Mouse (Mus musculus): ENCODE data around the gene Osbpl7. TPM values are rescaled to one million over a fixed set of nuclear protein-coding genes. Genes with fewer than 3 reads are reported as not detected.
A peak's percentile ranks its signal among the peaks of the same experiment; 100 is the strongest.

Osbpl7 gene
- polyA plus RNA-seq, 1 experiment from 2014 or later, result 6.7 TPM

DNA sequence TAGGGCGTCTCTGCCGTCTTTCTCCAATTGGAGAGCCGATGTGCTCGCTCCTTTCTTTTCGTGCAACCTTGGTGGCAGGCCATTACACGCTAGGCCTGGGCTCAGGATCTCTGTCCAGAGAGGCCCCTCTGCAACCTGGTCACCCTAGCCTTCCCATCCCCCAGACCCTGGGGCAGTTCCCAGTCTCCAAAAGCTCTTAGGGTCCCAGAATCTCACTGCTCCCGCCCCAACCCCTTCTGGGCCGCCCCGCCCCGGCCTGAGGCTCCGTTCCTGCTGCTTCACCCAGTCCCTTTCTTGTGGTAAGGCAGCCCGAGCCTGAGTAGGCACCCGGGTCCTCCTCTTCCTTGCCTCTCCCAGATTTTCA is 31.1 kb upstream of the Osbpl7 start:
- no peaks in the 10 kb centered on the region for H3K36me3 ChIP-seq (ENCODE audit: control insufficient read depth, insufficient read depth, low read length)
- ATAC-seq (no peak), DNase-seq (ENCODE audit: low spot score) (no peak)
- peaks cover 87% of the 10 kb centered on the region for H3K27me3 ChIP-seq (replicated peaks; ENCODE audit: control insufficient read depth, insufficient read depth, low read length)
- no peak overlapping the region for H3K4me3 ChIP-seq (ENCODE audit: low read depth, low read length)
- no peak overlapping the region for H3K4me2 ChIP-seq (ENCODE audit: low read length)
- WGBS, result 5% methylated on average over 13 of the region's 13 CpGs
- H3K9ac ChIP-seq (ENCODE audit: low read length), result no peak overlapping the region
- no peak overlapping the region for H3K27ac ChIP-seq (ENCODE audit: low read depth, low read length)
- no peaks in the 10 kb centered on the region for H3K9me3 ChIP-seq (replicated peaks; ENCODE audit: control insufficient read depth, low read length)
- H3K4me1 ChIP-seq (ENCODE audit: control insufficient read depth, insufficient read depth, low read length), result peaks cover 3% of the 10 kb centered on the region

DNA sequence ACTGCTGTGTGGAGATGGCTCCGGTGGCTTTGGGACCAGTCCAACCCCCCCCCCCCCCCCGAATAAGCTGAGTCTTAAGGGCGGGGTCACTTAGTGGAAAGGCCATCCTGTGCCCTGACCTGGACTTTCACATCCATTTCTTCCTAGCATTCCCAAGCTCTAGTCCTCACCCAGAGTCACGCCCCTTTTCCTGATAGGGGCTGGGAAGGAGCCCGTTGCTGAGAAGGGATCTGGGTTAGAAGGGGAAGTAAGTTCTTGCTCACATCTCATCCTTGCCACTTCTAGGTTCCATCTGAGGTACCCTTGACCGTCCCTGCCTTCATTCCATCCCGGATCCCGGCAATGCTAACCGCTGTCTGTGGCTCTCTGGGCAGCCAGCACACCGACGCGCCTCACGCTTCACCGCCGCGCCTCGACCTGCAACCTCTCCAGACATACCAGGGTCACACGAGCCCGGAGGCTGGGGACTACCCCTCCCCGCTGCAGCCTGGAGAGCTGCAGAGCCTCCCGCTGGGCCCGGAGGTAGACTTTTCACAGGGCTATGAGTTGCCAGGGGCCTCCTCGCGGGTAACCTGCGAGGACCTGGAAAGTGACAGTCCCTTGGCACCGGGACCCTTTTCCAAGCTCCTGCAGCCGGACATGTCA is 29.2 kb upstream of the Osbpl7 start:
- Histone ChIP-seq H3K9me3 (replicated peaks; ENCODE audit: control insufficient read depth, low read length) (no peaks in the 10 kb centered on the region), H3K4me2 (ENCODE audit: low read length) (peak overlapping the region; percentile 75), H3K4me1 (ENCODE audit: control insufficient read depth, insufficient read depth, low read length) (peaks cover 3% of the 10 kb centered on the region), H3K36me3 (ENCODE audit: control insufficient read depth, insufficient read depth, low read length) (no peaks in the 10 kb centered on the region), H3K27me3 (replicated peaks; ENCODE audit: control insufficient read depth, insufficient read depth, low read length) (peaks cover 78% of the 10 kb centered on the region), H3K4me3 (ENCODE audit: low read depth, low read length) (peak overlapping the region; percentile 42), H3K9ac (ENCODE audit: low read length) (no peak overlapping the region), H3K27ac (ENCODE audit: low read depth, low read length) (no peak overlapping the region)
- 2% methylated on average over 26 of the region's 27 CpGs for WGBS
- ATAC-seq (no peak), DNase-seq (ENCODE audit: low spot score) (no peak)

DNA sequence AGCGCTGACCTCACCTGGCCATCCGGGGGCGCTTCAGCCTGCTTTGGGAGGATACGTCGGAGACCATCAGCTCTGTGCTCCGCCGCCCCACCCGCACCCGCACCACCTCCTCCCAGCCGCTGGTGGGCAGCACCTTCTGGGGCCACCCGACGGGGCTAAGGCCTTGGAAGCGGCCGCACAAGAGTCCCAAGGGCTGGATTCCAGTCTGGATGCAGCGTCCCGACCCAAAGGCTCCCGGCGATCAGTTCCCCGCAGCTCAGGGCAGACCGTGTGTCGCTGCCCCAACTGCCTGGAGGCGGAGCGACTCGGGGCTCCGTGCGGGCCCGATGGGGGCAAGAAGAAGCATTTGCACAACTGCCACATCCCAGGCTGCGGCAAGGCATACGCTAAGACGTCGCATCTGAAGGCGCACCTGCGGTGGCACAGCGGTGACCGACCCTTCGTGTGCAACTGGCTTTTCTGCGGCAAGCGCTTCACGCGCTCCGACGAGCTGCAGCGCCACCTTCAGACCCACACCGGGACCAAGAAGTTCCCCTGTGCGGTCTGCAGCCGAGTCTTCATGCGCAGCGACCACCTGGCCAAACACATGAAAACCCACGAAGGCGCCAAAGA is 28.4 kb upstream of the Osbpl7 start:
- under 1% methylated on average over 50 of the region's 50 CpGs for WGBS
- Histone ChIP-seq H3K36me3 (ENCODE audit: control insufficient read depth, insufficient read depth, low read length) (no peaks in the 10 kb centered on the region), H3K9ac (ENCODE audit: low read length) (peak overlapping the region; percentile 62), H3K9me3 (replicated peaks; ENCODE audit: control insufficient read depth, low read length) (no peaks in the 10 kb centered on the region), H3K4me1 (ENCODE audit: control insufficient read depth, insufficient read depth, low read length) (peaks cover 3% of the 10 kb centered on the region), H3K27ac (ENCODE audit: low read depth, low read length) (no peak overlapping the region), H3K27me3 (replicated peaks; ENCODE audit: control insufficient read depth, insufficient read depth, low read length) (peaks cover 71% of the 10 kb centered on the region), H3K4me2 (ENCODE audit: low read length) (peak overlapping the region; percentile 75), H3K4me3 (ENCODE audit: low read depth, low read length) (peak overlapping the region; percentile 42)
- DNase-seq (ENCODE audit: low spot score) (peak; percentile 69), ATAC-seq (peak; percentile 62)

DNA sequence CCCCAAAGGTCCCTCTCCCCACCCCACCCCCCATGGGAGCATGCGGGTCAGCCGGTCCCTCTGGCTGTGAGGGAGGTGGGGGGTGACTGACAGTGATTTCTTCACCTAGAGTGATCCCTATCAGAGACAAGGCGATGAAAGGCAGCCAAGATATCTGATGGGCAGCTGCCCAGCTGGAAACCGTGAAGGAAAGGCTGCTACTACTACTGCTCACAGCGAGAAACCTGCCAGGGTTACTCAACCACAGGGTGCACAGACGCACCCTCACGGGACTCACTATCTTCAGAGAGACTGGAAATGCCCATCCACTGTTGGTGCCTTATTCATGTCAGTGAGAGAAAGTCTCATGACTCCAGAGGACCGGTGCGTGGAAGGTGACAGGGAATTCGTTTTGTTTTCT is 25.5 kb upstream of the Osbpl7 start:
- ATAC-seq, result no peak
- no peak overlapping the region for H3K4me3 ChIP-seq (ENCODE audit: low read depth, low read length)
- H3K4me2 ChIP-seq (ENCODE audit: low read length), result no peak overlapping the region
- peaks cover 3% of the 10 kb centered on the region for H3K4me1 ChIP-seq (ENCODE audit: control insufficient read depth, insufficient read depth, low read length)
- H3K9ac ChIP-seq (ENCODE audit: low read length), result no peak overlapping the region
- DNase-seq (ENCODE audit: low spot score), result no peak
- H3K9me3 ChIP-seq (replicated peaks; ENCODE audit: control insufficient read depth, low read length), result no peaks in the 10 kb centered on the region
- no peak overlapping the region for H3K27ac ChIP-seq (ENCODE audit: low read depth, low read length)
- H3K27me3 ChIP-seq (replicated peaks; ENCODE audit: control insufficient read depth, insufficient read depth, low read length), result peaks cover 47% of the 10 kb centered on the region
- WGBS, result 23% methylated on average over 10 of the region's 10 CpGs
- no peaks in the 10 kb centered on the region for H3K36me3 ChIP-seq (ENCODE audit: control insufficient read depth, insufficient read depth, low read length)

DNA sequence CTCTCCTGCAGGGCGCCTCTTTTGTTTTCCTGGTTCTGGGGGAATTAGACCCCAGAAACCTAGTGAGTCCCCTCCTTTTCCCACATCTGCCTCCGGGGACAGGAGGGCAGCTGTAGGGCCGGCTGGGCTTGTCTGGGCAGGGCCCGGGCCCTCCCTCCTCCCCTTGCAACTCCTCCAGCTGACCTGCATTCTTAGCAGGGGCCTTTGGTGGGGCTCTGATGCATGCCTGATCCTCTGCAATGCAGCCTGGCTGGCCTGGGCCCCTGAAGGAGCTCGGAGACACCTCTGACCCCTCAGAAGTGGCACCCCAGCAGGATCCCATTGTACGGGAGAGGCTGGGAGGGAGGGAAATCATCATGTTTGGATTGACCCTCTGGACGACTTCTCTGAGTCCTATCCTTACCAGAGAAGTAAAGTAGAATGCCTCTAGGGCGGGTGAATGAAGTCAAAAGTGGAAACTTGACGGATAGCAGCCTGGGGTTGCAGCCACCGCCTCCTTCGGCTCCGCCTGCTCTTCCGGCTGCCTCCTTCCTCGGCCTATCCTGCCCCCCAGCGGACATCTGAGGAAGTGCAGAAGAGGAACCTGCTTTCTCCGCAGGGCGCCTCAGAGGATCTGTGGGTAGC is 24.6 kb upstream of the Osbpl7 start:
- DNase-seq (ENCODE audit: low spot score) (peak; percentile 90), ATAC-seq (peak; percentile 33)
- Histone ChIP-seq H3K9me3 (replicated peaks; ENCODE audit: control insufficient read depth, low read length) (no peaks in the 10 kb centered on the region), H3K27me3 (replicated peaks; ENCODE audit: control insufficient read depth, insufficient read depth, low read length) (peaks cover 38% of the 10 kb centered on the region), H3K9ac (ENCODE audit: low read length) (peak overlapping the region; percentile 49; the same call in 1 of the 2 replicates), H3K36me3 (ENCODE audit: control insufficient read depth, insufficient read depth, low read length) (no peaks in the 10 kb centered on the region), H3K4me3 (ENCODE audit: low read depth, low read length) (peak overlapping the region; percentile 16), H3K4me1 (ENCODE audit: control insufficient read depth, insufficient read depth, low read length) (peaks cover 10% of the 10 kb centered on the region), H3K4me2 (ENCODE audit: low read length) (peak overlapping the region; percentile 42), H3K27ac (ENCODE audit: low read depth, low read length) (no peak overlapping the region)
- WGBS, result 1% methylated on average over 17 of the region's 17 CpGs

DNA sequence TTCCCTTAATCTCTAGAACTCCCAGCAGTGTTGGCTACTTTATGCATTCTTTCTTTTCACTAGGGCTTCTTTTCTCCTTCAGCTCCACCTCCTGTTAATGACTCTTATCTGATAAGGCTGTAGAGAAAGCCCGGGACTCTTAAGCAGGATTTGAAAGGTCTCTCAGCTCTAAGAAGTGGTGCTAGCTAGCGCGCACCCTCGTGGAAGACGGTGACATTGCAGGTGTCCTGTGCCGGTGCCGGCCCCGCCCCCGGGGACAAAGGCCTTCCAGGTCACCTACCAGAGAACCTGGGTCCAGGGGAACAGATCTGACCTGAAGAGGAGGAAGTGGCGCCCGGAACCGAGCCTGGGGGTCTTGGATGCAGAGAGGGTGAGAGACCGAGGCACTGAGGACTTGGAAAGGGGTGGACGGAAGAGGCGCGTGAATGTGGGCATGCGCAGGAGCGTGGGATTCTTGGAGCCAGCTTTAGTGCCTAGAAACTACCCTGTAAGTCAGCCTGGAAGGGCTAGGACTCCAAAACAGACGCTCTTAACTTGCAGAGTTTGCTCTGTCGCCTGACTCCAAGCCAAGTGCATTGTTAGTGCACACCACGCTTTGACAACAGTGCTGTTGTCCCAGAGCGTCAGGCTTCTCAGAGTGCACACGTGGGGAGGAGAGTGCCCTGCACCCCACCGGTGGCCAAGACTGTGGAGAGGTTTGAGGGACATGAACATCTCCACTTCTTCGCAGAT is 20.6 kb upstream of the Osbpl7 start, which contains the start of gene Scrn2:
TSS of gene Scrn2 (plus strand) at position 253 of the 732 bp plus-strand sequence.
- WGBS, result under 1% methylated on average over 25 of the region's 25 CpGs
- H3K4me3 ChIP-seq (ENCODE audit: low read depth, low read length), result peak within 1 kb of the TSS; percentile 52
- no peaks in the 10 kb centered on the region for H3K9me3 ChIP-seq (replicated peaks; ENCODE audit: control insufficient read depth, low read length)
- peaks cover 7% of the 10 kb centered on the region for H3K4me1 ChIP-seq (ENCODE audit: control insufficient read depth, insufficient read depth, low read length)
- H3K36me3 ChIP-seq (ENCODE audit: control insufficient read depth, insufficient read depth, low read length), result no peaks in the 10 kb centered on the region
- H3K27ac ChIP-seq (ENCODE audit: low read depth, low read length), result peak within 1 kb of the TSS; percentile 58; the same call in 1 of the 2 replicates
- DNase-seq (ENCODE audit: low spot score) (peak; percentile 92), ATAC-seq (peak; percentile 86)
- H3K4me2 ChIP-seq (ENCODE audit: low read length), result peak within 1 kb of the TSS; percentile 66
- peak within 1 kb of the TSS; percentile 74 for H3K9ac ChIP-seq (ENCODE audit: low read length)
- H3K27me3 ChIP-seq (replicated peaks; ENCODE audit: control insufficient read depth, insufficient read depth, low read length), result 0 out of 2 replicates have a peak, but pooled peaks cover under 1% of the 10 kb centered on the region

DNA sequence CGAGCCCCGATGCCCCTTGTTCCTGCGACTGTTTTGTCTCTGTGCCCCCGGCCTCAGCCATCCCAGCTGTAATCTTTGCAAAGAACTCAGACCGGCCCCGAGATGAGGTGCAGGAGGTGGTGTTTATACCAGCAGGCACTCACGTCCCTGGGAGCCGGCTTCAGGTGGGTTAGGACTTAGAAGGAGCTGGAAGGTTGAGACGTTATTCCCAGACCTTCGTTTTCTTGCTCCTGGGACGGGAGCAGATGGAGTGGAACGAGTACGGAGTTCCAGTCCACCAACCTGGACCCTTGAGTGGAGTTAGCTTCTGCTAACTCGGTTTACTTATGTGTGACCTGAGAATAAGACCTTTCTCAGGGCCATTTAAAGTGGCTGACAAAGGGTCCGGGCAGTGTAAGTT is 20.0 kb upstream of the Osbpl7 start:
- H3K27me3 ChIP-seq (replicated peaks; ENCODE audit: control insufficient read depth, insufficient read depth, low read length), result no peaks in the 10 kb centered on the region
- ATAC-seq (no peak), DNase-seq (ENCODE audit: low spot score) (no peak)
- H3K4me1 ChIP-seq (ENCODE audit: control insufficient read depth, insufficient read depth, low read length), result peaks cover 7% of the 10 kb centered on the region
- peak overlapping the region; percentile 66 for H3K4me2 ChIP-seq (ENCODE audit: low read length)
- no peaks in the 10 kb centered on the region for H3K36me3 ChIP-seq (ENCODE audit: control insufficient read depth, insufficient read depth, low read length)
- WGBS, result 17% methylated on average over 15 of the region's 15 CpGs
- H3K4me3 ChIP-seq (ENCODE audit: low read depth, low read length), result peak overlapping the region; percentile 52
- no peaks in the 10 kb centered on the region for H3K9me3 ChIP-seq (replicated peaks; ENCODE audit: control insufficient read depth, low read length)
- no peak overlapping the region for H3K27ac ChIP-seq (ENCODE audit: low read depth, low read length)
- H3K9ac ChIP-seq (ENCODE audit: low read length), result peak overlapping the region; percentile 74

DNA sequence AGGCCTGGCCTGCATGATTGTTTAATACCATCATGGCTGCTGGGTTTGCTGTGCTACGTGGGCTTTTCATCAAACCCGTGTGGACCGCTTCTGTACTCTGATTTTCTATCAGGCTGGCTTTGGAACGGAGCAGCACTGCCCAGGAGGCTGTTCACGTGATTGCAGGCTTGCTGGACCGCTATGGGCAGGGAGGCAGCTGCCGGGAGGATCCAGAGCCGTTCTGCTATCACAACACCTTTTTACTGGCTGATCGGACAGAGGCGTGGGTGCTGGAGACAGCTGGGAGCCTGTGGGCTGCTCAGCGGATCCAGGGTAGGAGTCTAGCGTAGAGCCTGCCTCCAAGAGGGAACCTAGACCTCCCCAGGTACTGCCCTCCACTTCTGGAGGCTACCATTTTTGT is 18.5 kb upstream of the Osbpl7 start:
- Histone ChIP-seq H3K9me3 (replicated peaks; ENCODE audit: control insufficient read depth, low read length) (no peaks in the 10 kb centered on the region), H3K27ac (ENCODE audit: low read depth, low read length) (no peak overlapping the region), H3K9ac (ENCODE audit: low read length) (no peak overlapping the region), H3K36me3 (ENCODE audit: control insufficient read depth, insufficient read depth, low read length) (no peaks in the 10 kb centered on the region), H3K27me3 (replicated peaks; ENCODE audit: control insufficient read depth, insufficient read depth, low read length) (no peaks in the 10 kb centered on the region), H3K4me2 (ENCODE audit: low read length) (no peak overlapping the region), H3K4me1 (ENCODE audit: control insufficient read depth, insufficient read depth, low read length) (peaks cover 7% of the 10 kb centered on the region), H3K4me3 (ENCODE audit: low read depth, low read length) (no peak overlapping the region)
- 85% methylated on average over 12 of the region's 12 CpGs for WGBS
- no peak for DNase-seq (ENCODE audit: low spot score)
- no peak for ATAC-seq
